Mouse (Mus musculus) cerebellum, postnatal 14 days (tissue): ENCODE measurements at regions not wholly inside any gene's neighbourhood (a gene's known extent, or its start where the extent isn't known, plus 50 kb on each side); places are given as distances from the start of the nearest gene placed in this dataset.

Source experiments
- DNase-seq, 2 experiments: peaks; one replicate each; pipeline ENCODE4 v3.0.0; 2021; ENCODE audit warnings: mixed read lengths in 2 of 2

DNA sequence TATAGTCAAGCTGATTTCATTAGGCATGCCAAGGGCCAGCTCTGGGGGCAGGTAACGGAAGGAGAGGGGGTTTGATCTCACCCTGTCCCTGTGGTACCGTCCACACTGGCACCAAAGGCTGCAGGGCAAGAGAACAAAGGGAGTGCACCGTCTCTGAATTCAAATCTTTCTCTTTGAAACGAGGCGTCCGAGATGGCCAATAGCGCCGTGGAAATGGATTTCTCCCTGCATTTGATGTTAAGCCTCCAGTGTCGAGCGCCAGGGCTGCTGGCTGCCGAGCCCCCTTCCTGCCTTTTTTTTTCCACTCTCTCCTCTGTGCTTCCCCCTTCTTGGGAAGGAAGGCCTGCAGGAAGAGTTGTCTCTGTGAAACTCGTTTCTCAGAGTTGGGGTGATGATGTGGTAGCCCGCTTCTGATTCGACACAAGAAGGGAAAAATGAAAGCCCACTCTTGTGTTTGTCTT lies 235.5 kb downstream of the 3110018I06Rik start:
- DNase-seq, result no peak

DNA sequence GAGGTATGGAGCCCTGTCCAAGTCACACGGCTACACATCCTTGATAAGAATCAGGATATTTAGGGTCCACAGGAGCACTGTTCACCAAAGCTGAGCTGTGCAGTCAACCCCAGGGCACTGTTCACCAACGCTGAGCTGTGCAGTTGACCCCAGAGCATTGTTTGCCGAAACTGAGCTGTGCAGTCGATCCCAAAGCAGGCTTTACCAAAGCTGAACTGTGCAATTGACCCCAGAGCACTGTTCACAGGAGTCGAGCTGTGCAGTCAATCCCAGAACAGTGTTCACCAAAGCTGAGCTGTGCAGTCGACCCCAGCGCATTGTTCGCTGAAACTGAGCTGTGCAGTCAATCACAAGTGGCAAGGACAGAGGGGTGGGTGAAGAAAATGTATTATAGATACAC lies 236.0 kb downstream of the 3110018I06Rik start:
- DNase-seq, result no peak

DNA sequence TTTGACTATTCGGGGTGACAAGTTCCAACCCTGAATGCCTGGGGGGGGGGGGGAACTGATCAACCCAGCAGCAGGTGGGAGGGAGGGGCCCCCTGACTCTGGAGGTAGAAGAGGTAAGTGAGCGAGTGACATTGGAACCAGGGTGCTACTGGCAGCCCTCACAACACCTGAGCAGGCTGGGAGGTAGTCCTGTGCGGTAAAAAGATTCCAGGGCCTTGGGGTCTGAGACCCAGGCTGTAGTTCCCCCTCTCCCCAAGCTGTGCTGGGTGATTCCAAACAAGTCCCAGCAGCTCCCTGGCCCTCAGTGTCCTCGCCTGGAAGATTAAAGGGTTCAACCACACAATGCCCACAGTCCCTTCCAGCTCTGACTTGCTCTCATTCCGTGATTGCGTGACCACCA lies 240.4 kb downstream of the 3110018I06Rik start:
- DNase-seq, result no peak

DNA sequence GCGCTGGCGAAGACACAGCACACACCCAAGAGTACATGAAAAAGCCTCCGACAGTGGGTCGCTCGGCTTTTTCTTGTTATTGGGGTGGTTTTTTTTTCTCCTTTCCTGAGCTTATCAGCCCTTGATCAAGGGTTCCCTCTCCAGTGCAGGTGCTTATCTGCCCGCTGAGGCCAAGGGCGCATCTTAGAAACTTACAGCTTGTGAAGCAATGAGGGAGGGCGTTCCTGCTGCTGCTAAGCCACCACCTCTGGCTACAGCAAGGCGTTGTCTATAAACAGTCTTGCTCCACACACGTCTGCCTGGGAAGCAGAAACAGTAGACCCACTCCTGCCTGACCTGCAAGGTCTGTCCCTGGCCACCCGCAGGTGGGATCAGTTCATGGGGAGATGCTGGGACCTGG lies 240.9 kb downstream of the 3110018I06Rik start:
- no peak for DNase-seq

DNA sequence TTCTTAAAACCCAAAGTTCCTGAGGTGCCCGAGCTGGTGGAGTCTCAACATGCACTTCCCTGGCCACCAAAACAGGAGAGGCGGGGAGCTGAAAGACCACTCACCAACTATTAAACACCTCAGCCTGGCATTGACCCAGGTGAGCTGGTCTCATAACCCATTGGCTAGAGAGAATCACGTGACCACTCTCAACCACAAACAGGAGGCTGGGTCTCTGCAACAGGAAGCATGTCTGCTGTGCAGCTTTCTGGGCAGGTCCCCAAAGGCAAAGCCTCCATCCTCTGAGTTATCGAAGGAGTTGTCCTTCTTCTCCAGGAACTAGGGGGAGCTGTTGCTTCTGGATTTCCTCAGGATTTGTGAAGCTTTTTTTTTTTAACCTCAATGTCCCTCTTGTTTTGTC lies 242.5 kb downstream of the 3110018I06Rik start:
- DNase-seq, result no peak

DNA sequence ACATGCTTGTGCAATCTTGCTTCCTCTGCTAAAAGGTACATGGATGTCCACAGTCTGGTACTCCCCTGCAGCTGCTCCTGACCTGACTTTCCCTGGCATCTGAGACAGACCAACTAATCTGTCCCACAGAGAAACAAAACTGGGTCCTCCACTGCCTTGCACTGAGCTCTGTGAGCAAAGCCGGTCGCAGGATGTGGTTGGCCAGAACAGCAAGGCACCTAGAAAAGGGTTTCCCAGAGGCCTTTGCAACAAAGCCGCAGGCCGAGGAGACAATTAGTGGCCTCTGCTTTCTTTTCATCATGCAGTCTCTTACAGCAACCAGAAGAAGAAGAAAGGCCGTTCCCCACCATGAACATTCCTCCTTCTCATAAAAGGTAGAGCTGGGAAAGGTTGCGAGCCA lies 246.1 kb downstream of the 3110018I06Rik start:
- DNase-seq, result no peak

DNA sequence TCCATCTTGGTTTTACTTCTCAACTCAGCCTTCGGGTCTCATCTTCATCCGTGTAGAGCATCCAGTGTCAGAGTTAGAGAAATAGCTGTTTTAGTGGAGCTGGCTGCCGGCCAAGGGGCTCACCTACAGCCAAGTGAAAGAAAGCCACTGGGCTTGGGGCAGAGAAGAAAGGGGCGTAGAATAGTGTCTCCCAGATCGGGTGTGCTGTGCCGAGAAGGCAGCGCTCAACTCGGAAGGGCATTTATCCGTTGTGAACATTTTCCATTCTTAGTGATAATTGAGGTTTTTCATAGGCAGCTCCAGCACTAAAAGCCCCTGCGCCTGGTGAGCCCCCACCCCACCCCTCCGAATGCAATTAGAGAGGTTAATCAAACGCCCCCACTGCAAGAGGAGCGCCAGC lies 254.2 kb downstream of the 3110018I06Rik start:
- DNase-seq, result no peak

DNA sequence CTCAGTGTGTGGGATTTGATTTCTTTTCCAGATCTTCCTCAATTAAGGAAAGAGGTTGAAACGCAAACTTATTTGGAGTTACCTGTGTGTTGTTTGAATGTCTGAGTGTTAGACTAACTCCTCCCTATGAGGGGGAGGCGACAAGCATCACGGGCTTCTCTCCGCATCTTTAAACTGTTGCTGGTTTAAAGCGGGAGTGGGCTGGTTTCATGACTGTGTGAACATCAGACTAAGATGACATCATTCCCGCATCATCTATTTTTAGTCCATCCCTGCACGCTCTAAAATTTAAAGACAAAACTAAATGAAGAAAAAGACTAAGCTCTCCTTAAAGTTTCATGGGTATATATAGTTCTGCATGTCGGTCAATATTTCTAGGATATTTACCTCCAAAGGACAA lies 256.4 kb downstream of the 3110018I06Rik start:
- no peak for DNase-seq

DNA sequence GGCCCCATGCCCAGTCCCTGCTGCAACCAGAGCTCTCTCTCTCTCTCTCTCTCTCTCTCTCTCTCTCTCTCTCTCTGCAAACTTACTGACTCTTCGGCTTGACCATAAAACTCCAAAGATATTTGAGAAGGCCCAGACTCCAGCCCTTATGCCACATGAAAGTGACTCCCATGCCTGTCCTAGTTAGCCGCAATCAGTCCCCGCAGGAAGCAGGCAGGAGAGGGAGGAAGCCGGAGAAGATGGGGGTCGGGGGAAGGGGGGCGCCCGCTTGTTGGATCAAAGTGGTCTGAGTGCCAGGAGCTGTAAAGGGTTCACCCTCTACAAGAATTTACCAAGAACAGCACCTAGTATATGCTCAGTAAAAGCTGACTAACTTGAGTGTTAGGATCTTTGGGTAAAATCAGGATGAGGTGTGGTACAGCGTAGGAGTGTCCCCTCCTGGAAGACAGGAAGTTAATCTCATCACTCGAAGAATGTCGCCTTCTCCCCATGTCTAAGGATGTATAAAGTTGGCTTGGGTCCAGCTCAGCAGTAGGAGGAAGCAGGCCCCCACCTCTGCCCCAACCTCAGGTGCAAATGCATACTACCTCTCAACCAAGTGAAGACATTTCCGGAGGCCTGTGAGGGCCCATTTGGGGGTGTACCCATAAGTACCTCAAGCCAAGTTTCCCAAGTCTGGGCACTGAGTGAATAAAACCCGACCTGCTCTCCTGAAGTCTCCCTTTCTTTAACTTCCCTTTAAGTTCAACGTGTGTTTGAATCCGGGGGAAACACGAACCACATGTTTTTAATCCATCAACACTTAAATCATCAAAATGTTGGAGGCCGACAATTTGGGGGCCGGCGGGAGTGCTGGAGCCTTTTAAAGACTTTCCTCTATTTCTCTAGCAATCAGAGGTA lies 254.7 kb downstream of the Bcl11b start:
- no peak for DNase-seq

DNA sequence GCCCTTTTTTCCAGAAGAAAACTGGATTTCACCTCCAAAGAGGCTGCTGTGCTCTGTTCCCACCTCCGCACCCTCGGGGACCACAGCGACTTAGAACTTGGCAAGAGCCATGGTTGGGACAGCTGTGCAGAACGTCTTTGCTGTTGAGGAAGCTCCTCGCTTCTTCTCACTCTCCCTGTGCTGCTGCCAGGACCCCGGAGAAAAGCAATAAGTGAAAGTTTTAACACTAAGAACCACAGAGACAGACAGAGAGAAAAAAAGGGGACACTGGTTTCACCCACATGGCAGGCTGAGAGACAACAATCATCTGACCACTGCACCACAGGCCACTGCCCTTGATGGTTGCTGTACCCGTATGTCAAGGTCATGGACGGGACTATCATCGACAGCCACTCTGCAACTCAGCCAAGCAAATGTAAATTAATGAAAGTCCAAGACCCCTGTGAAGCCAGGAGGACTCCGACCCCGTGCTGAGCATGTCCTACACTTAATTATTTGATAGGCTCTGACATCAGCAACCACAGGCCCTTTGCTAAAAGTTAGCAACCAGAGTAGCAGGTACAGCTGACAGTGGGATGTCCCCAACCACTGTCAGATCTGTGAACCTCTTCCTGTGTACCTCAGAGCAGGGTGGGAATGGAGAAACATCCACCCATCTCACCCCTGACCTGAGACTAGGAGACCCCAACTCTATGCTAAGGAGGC lies 253.9 kb downstream of the Bcl11b start:
- no peak for DNase-seq

DNA sequence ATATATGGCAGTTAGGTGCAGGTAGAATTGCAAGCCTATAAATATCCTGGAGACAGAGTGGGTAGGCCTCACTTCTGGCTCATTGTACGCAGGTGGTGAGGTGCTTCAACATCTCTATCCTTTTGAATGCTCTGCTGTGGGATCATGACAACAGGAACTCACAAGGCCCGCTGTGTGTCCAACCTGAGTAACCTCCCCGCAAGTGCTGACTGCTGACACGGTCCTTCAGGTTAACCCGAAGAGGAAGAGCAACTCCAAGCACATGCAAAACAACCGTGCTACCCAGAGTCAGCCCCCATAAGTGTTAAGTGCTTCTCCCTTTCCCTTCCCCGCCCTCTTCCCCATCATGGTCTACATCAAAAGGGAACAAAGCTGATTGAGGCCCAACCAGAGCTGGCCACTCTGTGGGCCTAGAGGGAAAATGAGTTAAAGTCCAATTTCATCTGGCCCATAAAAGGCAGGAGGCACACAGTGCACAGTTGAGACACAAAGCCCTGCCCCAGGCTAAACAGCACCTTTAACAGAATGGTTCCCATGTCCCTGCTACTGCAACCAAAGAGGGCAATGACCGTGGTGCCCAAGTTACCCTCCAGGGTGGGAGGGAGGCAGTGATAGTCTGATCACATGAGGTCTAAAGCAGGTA lies 253.0 kb downstream of the Bcl11b start:
- DNase-seq, result no peak

DNA sequence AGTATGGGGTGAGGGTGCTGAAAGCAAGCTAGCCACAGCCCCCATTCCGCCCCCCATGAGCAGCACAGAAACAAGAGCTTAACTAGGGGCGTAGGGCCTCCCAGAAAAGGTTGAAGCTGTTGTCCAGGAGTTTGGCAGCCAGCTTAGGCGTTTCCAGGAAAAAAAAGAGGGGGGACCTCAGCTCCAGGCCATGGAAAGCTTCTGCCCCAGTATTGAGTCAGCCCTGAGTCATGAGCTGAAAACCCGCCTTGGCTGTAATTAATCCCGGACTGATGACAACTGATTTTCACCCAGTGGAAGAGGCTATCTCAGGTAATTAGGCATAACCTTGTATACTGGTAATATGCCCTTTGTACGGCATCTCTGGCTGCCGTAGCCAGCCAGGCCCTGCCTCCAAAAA lies 251.3 kb downstream of the Bcl11b start:
- no peak for DNase-seq

DNA sequence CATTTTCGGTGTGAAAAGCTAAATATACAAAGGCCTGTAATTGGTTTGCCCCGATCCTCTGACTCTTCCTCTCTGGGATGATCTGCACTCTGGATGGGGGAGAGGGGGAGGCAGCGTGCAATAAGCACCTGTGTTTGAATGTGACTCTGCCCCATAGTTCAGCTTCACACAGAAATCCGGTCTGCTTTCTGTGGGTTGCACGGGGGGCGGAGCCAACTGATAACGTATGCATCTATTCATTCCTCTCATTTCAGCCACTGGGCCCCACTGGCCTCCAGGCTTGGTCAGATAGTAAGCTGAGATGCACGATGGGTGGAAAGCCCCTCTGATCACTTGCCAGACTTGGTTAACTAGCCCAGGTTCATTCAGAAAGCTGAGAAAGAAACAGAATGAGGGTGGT lies 250.8 kb downstream of the Bcl11b start:
- no peak for DNase-seq

DNA sequence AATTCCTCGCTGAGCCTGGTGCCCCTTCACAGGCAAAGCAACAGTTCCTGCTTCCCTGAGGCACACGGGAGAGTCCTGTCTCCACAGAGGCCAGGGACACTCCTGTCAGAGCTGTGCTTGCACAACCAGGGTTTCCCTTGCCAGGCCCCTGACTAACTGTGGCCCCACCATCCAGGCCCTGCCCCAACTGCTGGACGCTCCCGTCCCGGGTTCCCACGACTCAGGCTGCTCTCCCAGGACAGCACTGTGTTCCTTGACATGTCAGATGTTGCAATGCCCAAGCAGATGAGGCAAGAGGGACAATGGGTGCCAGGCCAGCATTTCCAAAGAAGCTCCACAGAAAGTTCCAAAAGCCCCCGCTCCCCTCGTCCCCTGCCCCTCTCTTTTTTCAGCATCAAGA lies 250.4 kb downstream of the Bcl11b start:
- DNase-seq, result no peak

DNA sequence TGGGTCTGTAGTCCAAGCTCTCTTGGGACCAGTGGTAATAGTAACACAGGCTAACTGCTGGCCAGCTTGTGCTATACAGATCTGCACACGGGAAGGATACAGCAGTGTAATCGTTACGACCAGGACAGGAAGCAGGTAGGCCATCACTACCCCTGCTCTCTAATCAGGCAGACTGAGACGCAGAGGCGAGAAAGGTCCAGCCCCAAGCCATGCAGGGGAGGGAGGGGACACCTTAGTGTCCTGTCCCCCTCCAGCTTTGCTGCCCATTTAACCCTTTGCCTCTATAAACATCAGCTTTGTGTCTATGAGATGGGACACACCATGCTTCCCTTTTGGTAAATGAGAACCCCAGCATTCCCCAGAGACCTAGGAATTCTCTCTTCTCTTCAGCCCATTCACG lies 249.9 kb downstream of the Bcl11b start:
- DNase-seq, result no peak

DNA sequence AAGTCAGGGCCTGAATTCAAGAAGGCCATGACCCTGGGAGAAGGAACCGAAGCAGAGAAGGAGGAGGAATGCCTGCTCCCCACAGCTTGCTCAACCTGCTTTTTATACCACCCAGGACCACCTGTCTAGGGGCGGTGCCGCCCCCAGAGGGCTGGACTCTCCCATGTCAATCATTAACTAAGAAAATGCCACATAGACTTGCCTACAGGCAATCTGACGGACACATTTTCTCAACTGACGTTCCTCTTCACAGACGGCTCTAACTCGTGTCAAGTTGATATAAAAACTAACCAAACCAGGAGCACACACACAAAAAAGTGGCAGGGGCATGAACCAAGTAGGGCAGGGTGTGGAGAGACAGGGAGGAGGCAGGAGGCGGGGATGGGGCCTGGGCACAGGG lies 248.5 kb downstream of the Bcl11b start:
- DNase-seq, result no peak

DNA sequence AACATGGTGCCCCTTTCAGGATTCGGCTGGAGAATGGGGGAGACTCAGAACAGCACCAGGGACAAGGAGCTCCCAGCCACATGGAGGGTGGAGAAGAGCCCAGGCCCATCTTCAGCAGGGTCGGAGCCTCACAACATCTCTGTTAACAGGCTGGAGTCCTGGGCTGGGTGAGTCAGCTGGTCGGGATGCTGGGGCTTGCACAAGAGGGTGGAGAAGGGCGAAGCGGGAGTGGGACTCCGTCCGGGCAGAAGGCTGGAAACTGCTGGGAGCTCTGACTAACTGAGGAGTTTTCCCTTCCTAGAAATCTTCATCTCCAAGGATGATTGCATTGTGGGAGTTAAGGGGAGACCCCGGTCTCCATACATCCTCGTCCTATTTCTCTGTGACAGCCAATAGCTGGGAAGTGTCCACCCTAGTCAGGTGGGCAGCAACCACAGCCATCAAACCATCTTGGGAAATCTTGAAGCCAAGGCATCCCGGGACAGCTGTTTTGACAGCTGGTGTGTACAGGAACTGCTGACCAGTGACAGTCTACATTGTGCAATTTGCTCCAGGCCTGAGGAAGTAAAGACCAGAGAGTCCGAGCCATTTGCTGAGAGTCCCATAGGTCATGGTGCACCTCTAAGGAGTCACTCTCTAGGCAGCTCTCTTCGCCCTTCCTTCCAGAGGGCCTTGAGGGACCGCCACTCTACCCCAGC lies 247.4 kb downstream of the Bcl11b start:
- DNase-seq, result no peak

DNA sequence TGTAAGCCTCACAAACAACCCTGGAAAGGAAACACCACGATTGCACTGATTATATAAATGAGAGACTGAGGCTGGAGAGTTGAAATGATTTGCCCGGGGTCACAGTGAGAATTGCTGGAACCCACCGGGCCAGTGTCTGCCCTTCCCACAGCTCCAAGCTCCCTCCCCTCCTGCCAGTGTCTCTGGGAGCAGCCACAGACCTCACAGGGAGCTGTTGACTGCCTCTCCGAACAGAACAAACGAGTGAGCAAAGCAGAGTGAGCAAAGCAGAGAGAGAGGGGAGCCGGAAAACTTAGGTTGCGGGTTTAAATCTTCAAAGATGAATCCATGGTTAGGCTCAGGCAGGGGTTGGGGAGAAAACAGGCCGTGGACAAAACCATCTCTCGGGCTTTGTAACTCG lies 246.2 kb downstream of the Bcl11b start:
- no peak for DNase-seq

DNA sequence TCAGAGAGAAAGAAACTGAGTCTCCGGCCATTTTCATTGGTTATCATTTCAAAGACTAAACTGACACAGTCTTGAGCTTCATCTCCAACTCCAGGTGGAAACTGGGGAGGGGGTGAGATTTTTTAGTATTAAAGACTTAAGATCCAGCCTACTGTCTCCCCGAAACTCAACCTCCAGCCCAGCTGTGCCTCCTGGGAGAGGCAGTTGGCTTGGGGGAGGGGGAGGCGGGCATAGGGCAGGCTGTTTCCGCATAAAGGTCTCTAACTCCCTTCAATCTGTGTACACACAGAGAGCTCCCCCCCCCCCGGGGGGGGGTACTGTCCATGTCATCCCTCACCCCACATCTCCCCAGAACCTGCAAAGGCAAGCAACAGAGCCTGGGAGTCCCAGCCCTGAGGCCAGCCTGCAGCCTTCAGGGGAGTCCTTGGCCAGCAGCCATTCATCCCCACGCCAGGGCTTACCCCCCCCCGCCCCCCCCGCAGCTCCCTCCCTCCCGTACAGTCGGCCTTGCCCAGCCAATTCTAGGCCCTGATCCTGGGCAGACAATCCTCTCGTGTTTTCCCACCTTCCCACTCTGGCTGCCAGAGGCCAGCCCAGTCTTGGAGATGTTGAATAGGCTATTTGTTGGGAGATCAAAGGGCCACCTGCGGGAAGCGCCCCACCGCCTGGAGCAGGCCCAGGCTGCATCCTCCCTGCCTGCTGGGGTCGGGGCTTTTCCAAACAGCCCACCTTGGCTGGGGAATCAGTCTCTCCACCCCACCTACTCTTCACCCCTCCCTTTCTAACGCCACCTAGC lies 245.2 kb downstream of the Bcl11b start:
- peak in 1 of 2 experiments; percentile 10 for DNase-seq

DNA sequence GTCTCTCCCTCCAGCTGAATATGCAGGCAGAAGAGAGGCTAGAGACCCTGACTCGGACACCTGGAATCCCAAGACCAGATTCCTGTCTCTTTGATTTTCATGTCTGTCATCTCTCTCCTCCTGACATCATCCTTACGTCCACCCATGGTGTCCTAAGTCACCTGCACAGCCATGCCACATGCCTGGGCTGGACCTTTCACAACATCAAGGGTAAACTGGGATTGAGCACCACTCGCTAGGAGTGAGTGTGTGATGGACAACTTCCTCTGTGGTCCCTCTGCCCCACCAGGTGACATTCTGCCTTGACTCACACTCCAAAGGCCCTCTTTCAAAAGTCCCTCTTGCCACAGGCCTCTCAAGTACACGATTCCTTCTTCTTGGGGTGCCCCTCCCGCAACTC lies 244.1 kb downstream of the Bcl11b start:
- no peak for DNase-seq

DNA sequence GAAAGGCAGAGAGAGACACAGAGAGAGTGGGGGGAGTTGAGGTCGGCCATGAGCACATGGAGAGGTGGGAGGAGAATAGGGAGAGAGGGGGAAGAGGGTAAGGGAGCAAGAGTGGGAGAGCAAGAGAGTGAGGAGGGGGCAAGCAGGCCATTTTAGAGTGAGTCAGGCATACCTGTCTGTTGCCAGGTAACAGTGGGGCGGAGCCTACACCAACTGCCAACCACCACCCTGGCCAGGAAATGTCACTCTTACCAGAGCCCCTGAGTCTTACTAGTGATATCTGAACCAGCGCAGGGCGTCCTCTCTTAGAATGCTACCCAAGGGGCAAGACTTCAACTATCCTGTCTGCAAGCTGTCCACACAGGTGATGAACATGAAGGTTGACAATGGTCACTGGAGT lies 243.5 kb downstream of the Bcl11b start:
- no peak for DNase-seq

DNA sequence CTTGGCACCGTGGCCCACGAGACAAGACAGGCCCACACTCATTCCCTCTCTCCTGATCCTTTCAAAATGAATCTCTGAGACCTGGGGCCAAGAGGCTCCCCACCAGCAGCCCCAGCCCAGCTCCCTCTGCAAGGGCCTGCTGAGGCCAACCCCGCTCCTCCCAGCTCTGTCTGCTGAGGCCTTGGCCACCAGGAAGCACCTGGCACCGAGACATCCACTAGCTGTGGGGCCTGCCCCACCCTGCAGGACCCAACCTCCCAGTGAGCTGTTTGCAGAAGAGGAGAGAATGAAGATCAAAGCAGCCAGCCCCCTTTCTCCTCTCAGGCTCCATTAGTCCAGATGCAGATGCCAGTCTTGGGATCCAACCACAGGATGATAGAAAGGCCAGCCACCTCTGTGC lies 241.3 kb downstream of the Bcl11b start:
- no peak for DNase-seq
